Mouse (Mus musculus) kidney, postnatal 14 days (tissue): ENCODE measurements at regions not wholly inside any gene's neighbourhood (a gene's known extent, or its start where the extent isn't known, plus 50 kb on each side); places are given as distances from the start of the nearest gene placed in this dataset.
A peak's percentile ranks its signal among the peaks of the same experiment; 100 is the strongest.

Source experiments
- DNase-seq: peaks from one replicate; pipeline ENCODE4 v3.0.0; 2022; ENCODE audit warnings: mixed read lengths

DNA sequence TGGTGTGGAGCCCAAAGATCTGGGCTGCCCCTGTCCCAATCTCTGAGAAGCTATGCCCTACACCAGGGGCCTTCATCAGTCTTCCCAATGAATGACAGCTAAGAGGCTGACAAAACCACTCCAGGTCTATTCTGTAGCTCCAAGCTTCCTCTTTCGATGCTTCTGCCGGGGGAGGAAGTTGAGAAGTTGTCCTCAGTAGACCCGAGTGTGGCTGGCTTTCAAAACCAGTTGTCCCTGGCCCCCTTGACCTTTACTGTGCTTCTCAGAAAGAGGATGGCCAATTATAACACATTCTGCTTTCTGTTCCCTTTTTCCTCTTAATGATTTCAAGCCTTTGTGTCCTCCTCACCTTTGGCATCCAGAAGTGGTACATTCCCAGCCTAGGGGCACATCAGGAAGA is 101.9 kb upstream of the Ccnd2 start:
- DNase-seq = no peak

DNA sequence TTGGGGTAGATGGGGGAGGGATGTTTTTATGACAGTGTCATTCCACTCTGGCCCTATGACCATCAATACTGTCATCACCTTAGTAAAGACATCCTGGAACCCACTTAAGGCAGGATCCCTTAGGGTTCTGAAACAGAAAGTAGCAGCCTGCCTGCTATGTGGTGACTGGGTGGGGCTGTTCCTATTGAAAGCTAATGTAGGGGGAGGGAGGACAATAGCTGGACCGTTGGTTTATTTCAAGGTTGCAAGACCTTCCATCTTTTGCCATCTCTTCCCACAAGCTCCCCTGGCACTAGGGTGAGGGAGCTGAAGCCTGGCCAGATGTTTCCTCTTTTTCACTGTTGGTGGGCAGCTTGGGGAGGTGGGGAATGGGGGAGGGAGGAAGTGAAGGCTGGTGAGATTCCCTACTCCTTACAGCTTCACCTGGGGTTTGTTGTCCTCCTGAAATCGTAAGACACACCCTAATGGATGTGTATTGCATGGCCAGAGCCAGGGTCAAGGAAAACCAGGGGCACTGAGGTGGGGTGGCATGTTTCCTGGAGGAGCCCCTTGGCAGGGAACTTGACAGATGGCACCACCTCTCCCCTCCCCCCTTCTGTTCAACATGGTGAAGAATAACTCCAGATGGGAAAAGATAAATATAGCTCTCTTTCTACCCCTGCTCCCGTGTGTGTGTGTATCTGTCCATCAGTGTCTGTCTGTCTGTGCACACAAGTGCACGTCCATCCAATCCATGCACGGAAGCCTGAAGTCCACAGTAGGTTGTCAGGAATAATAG is 112.1 kb upstream of the Ccnd2 start:
- no peak for DNase-seq

DNA sequence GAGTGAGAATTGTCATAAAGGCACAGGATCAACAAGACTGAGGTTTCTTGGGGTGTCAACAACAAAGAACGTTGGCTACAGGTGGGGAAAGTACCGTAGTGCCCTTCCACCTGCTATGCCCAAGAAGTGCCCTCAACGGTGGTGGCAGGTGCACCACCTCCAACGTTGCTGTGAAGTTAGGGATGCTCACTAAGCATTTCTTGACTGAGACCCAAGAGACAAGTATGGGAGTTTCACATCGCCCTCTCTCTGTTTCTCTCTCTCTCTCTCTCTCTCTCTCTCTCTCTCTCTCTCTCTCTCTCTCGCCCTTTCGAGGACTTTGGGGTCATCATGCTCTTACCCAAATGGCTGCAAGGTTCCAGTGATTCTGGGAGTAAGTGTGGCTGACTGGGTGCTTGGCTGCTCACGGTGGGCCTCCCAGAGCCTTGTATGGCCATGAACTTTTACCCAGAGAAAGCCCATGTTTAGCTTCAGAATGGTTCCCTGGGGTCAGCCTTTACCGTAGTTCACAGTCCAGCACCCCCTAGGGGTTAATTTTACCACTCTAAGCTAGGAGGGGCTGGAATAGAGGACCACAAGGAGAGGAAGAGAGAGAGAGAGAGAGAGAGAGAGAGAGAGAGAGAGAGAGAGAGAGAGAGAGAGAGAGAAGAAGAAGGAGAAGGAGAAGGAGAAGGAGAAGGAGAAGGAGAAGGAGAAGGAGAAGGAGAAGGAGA is 113.2 kb upstream of the Ccnd2 start:
- no peak for DNase-seq

DNA sequence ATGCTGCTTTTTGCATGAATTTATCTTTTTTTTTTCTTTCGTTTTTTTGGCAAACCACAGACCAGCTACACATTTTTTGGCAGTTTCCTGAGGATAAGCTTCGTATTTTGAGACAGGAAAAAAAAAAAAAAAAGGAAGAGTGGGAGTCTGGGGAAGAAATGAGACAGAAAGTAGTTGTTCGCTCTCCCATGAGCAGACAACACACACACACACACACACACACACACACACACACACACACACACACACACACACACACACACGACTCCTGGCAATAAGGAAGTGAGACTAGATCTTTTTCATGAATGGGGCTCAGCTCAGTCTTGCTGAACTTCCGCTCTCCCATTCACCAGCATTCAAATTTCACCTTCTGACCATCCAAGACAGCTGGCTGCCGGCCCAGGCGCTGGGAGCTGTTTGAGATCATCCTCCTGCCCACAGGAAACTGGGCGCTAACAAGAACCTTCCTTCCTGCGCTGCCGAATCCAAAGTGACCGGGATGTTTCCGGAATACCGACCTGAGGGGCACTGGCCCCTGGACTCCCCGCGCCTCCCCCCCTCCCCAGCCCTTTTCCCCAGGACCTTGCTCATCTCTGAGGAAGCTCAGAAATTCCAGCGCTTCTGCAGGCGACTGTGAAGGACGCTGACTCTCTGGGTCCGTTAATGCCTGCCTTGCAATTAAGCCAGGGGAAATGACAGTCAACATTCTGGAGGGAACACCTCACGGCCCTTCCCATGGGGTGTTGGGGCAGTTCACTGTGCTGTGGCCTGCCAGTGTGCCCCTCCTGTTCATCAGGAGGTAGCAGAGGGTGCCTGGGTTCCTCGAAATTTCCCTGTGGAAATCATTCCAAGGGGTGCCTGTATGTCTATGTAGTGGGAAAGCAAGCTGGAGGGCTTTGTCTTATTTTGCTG is 114.2 kb upstream of the Ccnd2 start:
- peak; percentile 93 for DNase-seq

DNA sequence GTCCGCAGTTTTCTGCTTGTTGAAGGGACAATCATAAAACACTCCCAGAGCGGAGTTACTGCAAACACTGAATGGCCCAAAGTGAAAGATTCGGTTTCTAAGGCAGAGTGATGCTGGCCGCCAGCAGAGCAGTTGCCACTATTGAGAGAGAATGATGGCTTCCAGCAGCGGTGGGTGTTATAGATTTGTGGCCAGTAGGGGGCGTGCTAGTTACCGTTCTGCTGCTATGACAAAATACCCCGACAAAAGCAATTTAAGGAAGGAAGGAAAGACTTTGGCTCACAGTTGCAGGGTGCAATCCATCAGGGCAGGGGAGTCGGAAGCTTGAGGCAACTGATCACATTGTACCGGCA is 114.8 kb upstream of the Ccnd2 start:
- DNase-seq = peak; percentile 26

DNA sequence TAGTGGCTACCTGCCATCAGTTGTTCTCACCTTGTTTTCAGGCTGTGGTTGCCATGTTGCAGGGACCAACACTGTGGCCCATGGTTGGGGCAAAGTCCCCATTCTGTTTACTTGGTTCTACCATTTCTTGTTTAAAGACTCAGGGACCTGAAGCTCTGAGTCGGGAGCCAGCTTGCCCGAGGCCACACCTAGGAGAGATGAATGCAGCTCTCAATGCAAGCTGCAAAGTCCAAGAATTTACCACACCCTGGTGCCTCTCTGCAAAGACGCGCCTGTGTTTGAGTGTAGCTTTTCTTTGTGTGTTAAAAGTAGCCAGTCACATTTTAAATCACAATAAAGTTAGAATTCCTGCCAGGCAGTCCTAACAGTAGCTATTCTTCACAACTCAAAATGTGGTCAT is 117.0 kb upstream of the Ccnd2 start:
- DNase-seq = no peak

DNA sequence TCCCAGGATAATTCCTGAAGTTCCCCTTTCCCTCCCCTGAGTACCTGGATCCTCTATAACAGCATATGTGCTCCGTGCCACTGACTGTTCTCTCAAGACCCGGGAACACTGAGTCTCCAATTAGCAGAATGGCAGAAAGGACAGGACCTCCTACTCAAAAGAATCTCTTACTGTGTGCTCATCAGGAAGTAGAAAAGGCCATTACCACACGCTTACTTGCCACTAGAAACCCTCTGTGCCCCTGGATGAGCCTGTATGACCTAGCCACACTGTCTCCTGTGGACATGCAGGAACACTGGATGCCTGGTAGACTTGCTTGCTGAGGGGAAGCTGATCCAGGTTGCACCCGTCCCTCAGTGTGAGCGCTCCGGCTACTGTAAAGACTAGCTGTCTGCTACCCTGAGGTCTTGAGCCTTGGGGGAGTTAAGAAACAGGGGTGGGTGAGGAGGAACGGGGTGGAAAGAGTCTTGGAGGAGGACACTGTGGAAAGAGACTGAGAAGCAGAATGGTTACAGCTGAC is 117.6 kb upstream of the Ccnd2 start:
- DNase-seq = no peak

DNA sequence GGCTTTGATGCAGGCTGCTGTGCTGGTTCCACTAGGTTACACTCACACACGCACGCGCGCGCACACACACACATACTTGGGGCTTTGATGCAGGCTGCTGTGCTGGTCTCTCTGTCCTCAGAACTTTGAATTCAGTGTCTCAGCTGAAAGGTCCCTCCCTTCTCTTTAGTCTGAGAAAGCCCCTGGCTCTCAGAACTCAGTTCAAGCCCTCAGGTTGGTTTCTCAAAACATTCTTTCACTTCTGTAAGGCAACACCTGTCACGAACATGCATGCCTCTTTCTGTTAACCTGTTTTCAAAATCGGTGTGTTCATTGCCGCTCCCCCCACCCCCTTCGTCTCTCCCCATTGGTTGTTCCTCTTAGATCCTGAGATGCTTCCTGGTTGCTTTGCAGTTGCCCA is 118.8 kb upstream of the Ccnd2 start:
- DNase-seq = no peak

DNA sequence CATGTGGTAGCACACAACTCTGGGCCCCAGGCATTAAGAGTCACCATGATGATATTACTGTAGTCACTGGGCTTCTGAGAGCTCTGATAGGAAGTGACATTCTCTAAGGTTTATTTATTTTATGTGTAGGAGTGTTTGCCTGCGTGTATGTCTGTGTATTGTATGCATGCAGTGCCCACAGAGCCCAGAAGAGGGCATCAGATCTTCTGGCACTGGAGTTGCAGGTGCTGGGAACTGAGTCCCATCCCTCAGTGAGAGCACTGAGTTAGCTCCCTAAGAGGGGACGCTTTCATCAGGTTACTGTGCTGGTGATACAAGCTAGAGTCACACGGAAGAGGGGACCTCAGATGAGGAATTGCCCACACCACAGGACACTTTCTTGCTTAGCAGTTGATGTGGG is 119.4 kb upstream of the Ccnd2 start:
- no peak for DNase-seq

DNA sequence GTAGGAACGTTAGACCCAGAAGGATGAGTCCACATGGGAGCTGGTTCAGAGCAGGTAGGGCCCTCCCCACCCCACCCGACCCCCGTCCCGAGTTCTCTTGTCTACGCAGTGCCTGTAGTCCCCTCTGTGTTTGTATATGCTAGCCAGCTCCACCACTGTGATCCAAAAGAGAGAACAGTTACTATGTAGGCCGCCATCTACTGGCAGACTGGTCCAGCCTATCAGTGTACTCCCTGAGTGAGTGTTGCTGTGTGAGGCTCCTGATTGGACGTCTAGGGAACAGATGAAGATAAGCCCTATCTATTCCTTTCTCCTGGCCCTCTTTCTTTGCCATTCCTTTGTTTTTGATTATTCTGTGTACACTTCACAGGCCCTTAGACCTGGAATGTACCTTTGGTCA is 120.6 kb upstream of the Ccnd2 start:
- peak; percentile 36 for DNase-seq

DNA sequence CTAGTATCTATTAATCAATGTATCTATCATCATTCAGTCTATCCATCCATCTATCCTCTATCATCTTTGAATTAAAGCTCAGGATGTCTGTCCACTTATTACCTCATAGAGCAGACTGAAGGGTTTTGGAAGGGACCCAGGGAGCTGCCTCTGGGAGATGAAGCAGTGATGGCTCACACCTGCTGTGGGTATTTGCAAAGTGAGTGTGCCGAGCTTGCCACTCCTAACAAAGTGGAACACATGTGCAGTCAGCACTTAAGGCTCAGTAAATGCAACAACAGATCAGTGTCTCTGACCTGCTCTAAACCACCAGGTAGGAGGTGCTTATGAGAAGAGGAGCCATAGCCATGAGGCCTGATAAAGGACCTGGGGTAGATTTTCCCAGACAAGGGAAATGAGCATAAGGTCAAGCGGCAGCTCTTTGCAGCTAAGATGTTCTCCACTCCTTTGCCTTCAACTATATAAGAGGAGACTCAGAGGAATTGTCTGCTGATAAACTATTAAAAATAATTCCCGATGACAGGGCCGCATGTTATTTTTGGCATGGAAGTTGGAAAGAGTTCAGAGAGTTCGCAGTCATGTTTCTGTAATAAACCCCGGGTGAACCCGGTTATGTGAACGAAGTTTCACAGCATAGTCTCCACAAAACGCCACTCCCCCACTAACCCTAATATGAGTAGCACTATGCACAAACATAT is 122.9 kb upstream of the Ccnd2 start:
- peak; percentile 67 for DNase-seq

DNA sequence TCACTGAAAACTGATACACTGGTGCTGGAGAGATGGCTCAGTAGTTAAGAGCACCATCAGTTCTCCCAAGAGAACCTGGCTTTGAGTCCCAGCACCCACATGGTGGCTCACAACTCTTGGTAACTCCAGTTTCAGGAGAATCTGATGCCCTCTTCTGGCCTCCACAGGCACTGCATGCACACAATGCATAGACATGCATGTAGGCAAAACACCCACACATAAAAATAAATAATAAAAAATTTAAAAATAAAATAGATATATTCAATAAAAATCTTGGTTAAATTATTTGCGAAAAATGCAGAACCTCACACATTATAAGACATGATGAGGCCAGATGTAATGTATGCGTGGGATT is 123.4 kb upstream of the Ccnd2 start:
- DNase-seq = no peak

DNA sequence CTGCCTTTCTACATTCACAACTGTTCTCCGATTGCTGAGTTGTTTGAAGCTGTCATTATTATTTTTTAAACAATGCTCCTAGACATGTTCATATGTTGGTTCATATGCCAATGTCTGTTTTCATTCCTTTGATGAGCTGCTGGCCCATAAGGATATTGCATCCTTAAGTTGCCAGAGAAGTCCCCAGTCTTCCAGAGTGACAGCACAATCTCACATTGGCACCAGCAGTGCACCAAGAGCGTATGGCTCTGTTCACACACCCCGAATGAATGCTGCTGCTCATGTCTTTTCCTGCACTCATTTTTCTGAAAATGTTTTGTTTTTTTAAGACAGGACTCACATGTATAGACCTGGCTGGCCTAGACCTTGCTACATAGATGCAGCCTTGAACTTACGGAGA is 124.4 kb upstream of the Ccnd2 start:
- no peak for DNase-seq

DNA sequence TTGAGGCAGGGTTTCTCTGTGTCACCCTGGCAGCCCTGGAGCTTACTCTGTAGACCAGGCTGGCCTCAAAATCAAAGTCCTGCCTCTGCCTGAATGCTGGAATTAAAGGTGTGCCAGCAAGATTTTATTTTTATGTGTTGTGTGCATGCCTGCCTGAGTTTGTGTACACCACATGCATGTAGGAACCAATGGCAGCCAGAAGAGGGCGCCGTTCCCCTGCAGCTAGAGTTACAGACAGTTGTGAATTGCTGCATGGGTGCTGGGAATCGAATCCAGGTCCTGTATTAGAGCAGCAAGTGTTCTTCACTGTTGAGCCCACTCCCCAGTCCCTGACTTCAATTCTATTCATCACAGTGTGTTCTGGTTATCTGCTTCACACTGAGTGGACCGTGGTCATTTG is 126.4 kb upstream of the Ccnd2 start:
- DNase-seq = no peak

DNA sequence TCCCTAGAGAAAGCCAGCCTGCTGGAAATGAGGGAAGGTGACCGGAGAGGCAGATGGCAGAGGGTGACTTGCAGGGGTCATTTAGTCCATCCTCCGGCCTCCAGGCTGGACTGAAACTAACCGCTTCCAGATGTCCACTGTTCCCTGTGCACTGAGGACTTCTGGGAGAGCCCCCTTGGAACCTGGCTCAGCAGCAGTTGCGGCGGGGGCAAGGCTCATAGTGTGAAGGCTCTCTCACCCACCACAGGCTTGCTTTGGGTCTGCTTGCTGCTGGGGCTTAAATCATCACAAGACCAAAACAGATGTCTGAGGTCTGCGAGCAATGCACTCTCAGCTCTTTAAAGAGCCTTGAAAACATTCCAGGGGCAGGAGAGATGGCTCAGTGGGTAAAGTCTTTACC is 132.2 kb upstream of the Ccnd2 start:
- DNase-seq = no peak

DNA sequence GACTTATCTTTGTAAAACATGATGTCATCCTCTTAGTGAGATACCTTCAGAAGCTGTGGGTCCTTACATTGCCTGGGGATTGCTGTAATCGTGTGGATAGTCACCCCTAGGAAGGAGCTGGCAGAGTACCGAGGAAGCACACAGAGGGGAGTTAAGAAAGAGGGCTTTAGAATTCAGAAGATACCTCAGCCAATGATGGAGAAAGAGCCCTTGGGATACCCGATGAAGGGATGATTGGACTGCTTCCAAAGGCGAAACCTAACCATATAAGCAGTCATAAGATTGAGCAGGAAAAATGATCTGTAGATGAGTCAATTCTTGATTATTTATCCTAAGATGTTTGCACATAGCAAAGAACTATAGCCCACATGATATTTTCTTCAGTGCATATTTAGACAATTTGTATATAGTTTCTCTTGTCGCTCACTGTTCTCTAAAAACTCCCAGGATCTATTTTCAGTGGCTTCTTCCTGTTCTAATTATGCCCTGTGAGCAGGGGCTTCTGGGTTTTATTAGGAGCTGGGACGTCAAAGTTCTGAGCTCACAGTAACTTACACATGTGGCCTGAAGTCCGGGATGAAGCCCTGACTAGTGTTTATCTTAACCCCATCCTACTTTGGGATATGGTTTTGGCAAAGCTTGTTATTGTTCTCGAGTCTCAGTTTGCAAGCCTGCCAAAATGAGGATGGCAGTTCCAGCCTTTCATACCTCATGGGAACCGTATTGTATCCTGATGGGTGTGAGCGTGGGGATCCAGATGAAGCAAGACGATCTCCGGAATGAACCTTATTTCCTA is 134.9 kb upstream of the Ccnd2 start:
- DNase-seq = no peak

DNA sequence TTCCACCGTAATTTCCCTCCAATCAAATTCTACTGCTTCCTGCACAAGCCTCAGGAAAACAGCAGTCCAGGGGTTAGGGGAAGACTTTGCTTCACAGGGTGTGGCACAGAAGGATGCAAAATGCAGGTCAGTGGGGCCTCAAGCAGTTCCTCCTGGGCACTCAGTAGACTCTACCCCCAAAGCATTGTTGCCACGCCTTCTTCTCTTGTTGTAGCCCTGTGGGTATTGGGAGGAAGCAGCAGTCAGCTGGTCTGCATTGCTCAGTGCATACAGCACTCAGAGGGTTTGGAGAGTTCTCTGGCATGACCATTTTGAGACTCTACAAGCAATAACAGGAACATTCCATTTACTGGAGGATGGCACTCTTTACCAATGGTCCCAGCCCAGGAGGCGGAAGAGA is 137.0 kb upstream of the Ccnd2 start:
- no peak for DNase-seq

DNA sequence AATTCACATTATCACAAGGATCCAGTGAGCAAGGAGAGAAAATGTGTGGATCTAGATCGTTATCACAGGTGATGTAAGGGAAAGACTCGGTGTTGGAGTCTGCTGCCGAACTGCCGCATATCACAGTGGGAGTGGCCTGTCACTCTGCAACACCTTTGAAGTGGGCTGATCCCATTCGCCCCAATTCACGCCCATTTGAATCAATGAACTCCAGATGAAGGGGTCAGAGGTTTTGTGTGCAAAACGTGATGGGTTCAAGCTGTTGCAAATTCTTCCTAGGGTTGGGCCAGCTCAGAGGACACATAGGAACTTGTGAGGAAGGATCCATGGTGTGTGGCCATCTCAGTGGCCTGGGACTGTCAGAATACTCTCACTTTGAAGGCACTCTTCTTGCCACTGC is 139.9 kb upstream of the Ccnd2 start:
- DNase-seq = no peak

DNA sequence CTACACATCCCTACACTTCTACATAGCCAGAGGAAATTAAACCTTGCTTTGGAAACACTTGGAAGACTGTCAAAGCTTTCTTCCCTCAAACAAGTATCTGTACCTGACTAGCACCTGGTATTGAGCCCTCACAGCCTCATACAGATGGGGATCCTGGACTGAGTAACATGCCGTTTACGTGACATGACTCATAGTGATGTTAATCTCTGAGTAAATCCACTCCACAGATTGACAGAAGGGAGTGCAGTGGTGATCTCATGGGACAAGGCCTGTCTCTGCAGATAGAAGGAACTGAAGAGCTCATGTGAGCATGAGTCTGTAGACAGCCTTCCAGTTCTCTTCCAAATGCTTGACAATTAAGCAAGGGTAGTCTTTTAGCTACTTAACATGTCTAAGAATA is 141.8 kb upstream of the Ccnd2 start:
- no peak for DNase-seq

DNA sequence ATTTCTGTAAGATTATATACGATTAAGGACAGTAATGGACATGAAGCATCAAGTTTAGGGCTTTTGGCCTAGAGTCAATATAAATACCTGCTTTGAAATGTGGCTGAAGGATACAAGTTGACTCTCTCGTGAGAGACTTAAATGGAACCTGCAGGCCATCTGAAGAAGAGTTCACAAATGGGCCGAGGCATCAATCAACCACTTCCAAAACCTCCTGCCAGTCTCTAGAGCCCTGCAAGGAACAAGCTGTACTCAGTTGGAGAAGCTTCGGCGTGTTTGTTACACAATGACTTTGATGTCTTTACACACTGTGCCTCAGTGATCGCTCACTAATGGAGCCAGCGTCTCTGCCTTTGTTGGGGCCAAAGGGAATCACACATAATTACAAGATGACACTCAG is 146.1 kb upstream of the Ccnd2 start:
- no peak for DNase-seq

DNA sequence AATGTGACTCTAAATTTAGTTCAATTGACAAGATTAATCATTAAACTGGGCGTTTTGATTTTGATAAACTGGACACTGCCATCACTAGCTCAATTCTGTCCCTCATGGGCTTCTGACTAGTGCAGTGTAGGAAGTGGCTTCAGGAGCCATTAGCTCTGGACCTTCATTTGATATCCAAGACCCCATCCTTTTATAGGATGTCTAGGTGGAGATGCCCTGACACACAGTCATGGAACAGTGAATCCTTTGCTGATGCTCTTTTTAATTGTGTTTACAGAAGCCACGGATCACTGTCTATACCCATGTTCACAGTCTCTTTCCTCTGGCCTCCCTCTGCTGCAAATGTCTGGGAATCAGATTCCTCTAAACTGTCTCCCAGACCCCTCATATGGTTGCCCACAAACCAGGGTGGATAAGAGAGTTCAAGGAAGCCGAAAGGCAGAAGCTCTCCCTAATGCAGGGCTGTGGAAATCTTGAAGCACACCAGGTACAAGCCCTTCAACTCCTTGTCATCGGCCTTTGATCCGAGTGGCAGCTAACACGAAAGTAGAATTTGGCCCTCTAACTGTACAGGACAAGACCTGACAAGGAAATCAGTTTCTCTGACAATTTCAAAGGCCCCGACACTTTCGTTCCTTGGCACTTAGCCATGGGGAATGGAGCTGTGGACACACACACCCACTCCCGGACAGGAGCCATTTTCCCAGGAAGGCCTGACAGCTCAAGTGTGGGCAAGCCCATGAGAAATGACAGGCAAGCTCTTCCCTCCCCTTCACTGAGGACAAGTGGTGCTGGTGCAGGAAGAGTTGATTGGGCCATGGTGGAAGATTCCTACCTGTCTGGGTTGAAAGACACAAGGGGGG is 135.2 kb upstream of the Parp11 start:
- DNase-seq = no peak
